Mouse (Mus musculus): ENCODE measurements around the gene A630001G21Rik. TPM values are rescaled to one million over a fixed set of nuclear protein-coding genes. Genes with fewer than 3 reads are reported as not detected.
"Not testable (repeated sequence)": the region's sequence is repeated elsewhere in the genome, so short reads cannot be mapped to it uniquely, and the experiment has no call there.

Gene A630001G21Rik
- 1.0 and 1.3 TPM in 2 replicates for polyA plus RNA-seq (2014; fragmentation: Nextera tagmentation; extraction: Ambion mirVana)

GRCm38 (mm10) chr1:85778436-85778835 is at the start of gene A630001G21Rik:
TSS of gene A630001G21Rik (minus strand) at chr1:85778643.
- Histone ChIP-seq H3K4me1 (replicated peaks; ENCODE audit: control insufficient read depth, insufficient read depth, low read length) (no peaks in the 10 kb centered on the region), H3K27me3 (ENCODE audit: control insufficient read depth, insufficient read depth, low read length) (no peaks in the 10 kb centered on the region), H3K9ac (ENCODE audit: low read length) (no peak within 1 kb of the TSS), H3K4me3 (ENCODE audit: low read depth, low read length) (no peak within 1 kb of the TSS), H3K27ac (ENCODE audit: low read depth, low read length) (no peak within 1 kb of the TSS), H3K4me2 (ENCODE audit: low read depth, low read length, severe bottlenecking) (no peak within 1 kb of the TSS), H3K9me3 (ENCODE audit: control insufficient read depth, low read length) (no peaks in the 10 kb centered on the region), H3K36me3 (ENCODE audit: control insufficient read depth, insufficient read depth, low read length) (no peaks in the 10 kb centered on the region)
- 89% methylated on average over 4 of the region's 4 CpGs for WGBS
- ATAC-seq (replicated peaks; ENCODE audit: low FRiP score) (no peak), DNase-seq (ENCODE audit: low spot score) (no peak)

- Histone ChIP-seq H3K4me3 (ENCODE audit: low read depth, low read length) (no peak overlapping the region), H3K9ac (ENCODE audit: low read length) (no peak overlapping the region), H3K4me1 (replicated peaks; ENCODE audit: control insufficient read depth, insufficient read depth, low read length) (no peaks in the 10 kb centered on the region), H3K27ac (ENCODE audit: low read depth, low read length) (no peak overlapping the region), H3K4me2 (ENCODE audit: low read depth, low read length, severe bottlenecking) (no peak overlapping the region), H3K36me3 (ENCODE audit: control insufficient read depth, insufficient read depth, low read length) (peaks cover 3% of the 10 kb centered on the region; the same call in 1 of the 2 replicates), H3K27me3 (ENCODE audit: control insufficient read depth, insufficient read depth, low read length) (no peaks in the 10 kb centered on the region), H3K9me3 (ENCODE audit: control insufficient read depth, low read length) (no peaks in the 10 kb centered on the region)
- 91% methylated on average over 5 of the region's 5 CpGs for WGBS
- ATAC-seq (replicated peaks; ENCODE audit: low FRiP score) (no peak), DNase-seq (ENCODE audit: low spot score) (no peak)
Measured at GRCm38 (mm10) chr1:85827166-85827565, 48.7 kb upstream of the A630001G21Rik start.

- Histone ChIP-seq H3K4me3 (ENCODE audit: low read depth, low read length) (no peak overlapping the region), H3K27me3 (ENCODE audit: control insufficient read depth, insufficient read depth, low read length) (no peaks in the 10 kb centered on the region), H3K9ac (ENCODE audit: low read length) (no peak overlapping the region), H3K4me2 (ENCODE audit: low read depth, low read length, severe bottlenecking) (no peak overlapping the region), H3K9me3 (ENCODE audit: control insufficient read depth, low read length) (no peaks in the 10 kb centered on the region), H3K4me1 (replicated peaks; ENCODE audit: control insufficient read depth, insufficient read depth, low read length) (no peaks in the 10 kb centered on the region), H3K36me3 (ENCODE audit: control insufficient read depth, insufficient read depth, low read length) (peaks cover 3% of the 10 kb centered on the region; the same call in 1 of the 2 replicates), H3K27ac (ENCODE audit: low read depth, low read length) (no peak overlapping the region)
- 88% methylated on average over 3 of the region's 3 CpGs for WGBS
- DNase-seq (ENCODE audit: low spot score) (no peak), ATAC-seq (replicated peaks; ENCODE audit: low FRiP score) (no peak)
Measured at GRCm38 (mm10) chr1:85824905-85825304, 46.5 kb upstream of the A630001G21Rik start.

GRCm38 (mm10) chr1:85822239-85822638 is 43.8 kb upstream of the A630001G21Rik start:
- Histone ChIP-seq H3K4me2 (ENCODE audit: low read depth, low read length, severe bottlenecking) (no peak overlapping the region), H3K27ac (ENCODE audit: low read depth, low read length) (no peak overlapping the region), H3K9ac (ENCODE audit: low read length) (no peak overlapping the region), H3K4me1 (replicated peaks; ENCODE audit: control insufficient read depth, insufficient read depth, low read length) (no peaks in the 10 kb centered on the region), H3K36me3 (ENCODE audit: control insufficient read depth, insufficient read depth, low read length) (peaks cover 7% of the 10 kb centered on the region), H3K27me3 (ENCODE audit: control insufficient read depth, insufficient read depth, low read length) (no peaks in the 10 kb centered on the region), H3K4me3 (ENCODE audit: low read depth, low read length) (no peak overlapping the region), H3K9me3 (ENCODE audit: control insufficient read depth, low read length) (no peaks in the 10 kb centered on the region)
- DNase-seq (ENCODE audit: low spot score) (no peak), ATAC-seq (replicated peaks; ENCODE audit: low FRiP score) (no peak)
- 93% methylated on average over 8 of the region's 8 CpGs for WGBS

GRCm38 (mm10) chr1:85819695-85820094 is 41.3 kb upstream of the A630001G21Rik start:
- no peaks in the 10 kb centered on the region for H3K4me1 ChIP-seq (replicated peaks; ENCODE audit: control insufficient read depth, insufficient read depth, low read length)
- 100% methylated on average over 1 of the region's 1 CpGs for WGBS
- ATAC-seq (replicated peaks; ENCODE audit: low FRiP score) (no peak), DNase-seq (ENCODE audit: low spot score) (no peak)
- no peaks in the 10 kb centered on the region for H3K9me3 ChIP-seq (ENCODE audit: control insufficient read depth, low read length)
- H3K27me3 ChIP-seq (ENCODE audit: control insufficient read depth, insufficient read depth, low read length), result no peaks in the 10 kb centered on the region
- no peak overlapping the region for H3K4me2 ChIP-seq (ENCODE audit: low read depth, low read length, severe bottlenecking)
- H3K9ac ChIP-seq (ENCODE audit: low read length), result no peak overlapping the region
- H3K4me3 ChIP-seq (ENCODE audit: low read depth, low read length), result no peak overlapping the region
- peaks cover 7% of the 10 kb centered on the region for H3K36me3 ChIP-seq (ENCODE audit: control insufficient read depth, insufficient read depth, low read length)
- H3K27ac ChIP-seq (ENCODE audit: low read depth, low read length), result no peak overlapping the region

- ATAC-seq (replicated peaks; ENCODE audit: low FRiP score) (no peak), DNase-seq (ENCODE audit: low spot score) (no peak)
- Histone ChIP-seq H3K9me3 (ENCODE audit: control insufficient read depth, low read length) (no peaks in the 10 kb centered on the region), H3K4me1 (replicated peaks; ENCODE audit: control insufficient read depth, insufficient read depth, low read length) (no peaks in the 10 kb centered on the region), H3K27me3 (ENCODE audit: control insufficient read depth, insufficient read depth, low read length) (no peaks in the 10 kb centered on the region), H3K9ac (ENCODE audit: low read length) (no peak overlapping the region), H3K4me2 (ENCODE audit: low read depth, low read length, severe bottlenecking) (no peak overlapping the region), H3K36me3 (ENCODE audit: control insufficient read depth, insufficient read depth, low read length) (peaks cover 6% of the 10 kb centered on the region), H3K27ac (ENCODE audit: low read depth, low read length) (no peak overlapping the region), H3K4me3 (ENCODE audit: low read depth, low read length) (no peak overlapping the region)
- 97% methylated on average over 6 of the region's 6 CpGs for WGBS
Measured at GRCm38 (mm10) chr1:85818121-85818520, 39.7 kb upstream of the A630001G21Rik start.

GRCm38 (mm10) chr1:85814213-85814612 is 35.8 kb upstream of the A630001G21Rik start:
- not testable (repeated sequence) for H3K4me3 ChIP-seq (ENCODE audit: low read depth, low read length); H3K4me1 ChIP-seq (replicated peaks; ENCODE audit: control insufficient read depth, insufficient read depth, low read length); ATAC-seq (replicated peaks; ENCODE audit: low FRiP score); H3K4me2 ChIP-seq (ENCODE audit: low read depth, low read length, severe bottlenecking); H3K9ac ChIP-seq (ENCODE audit: low read length); H3K27ac ChIP-seq (ENCODE audit: low read depth, low read length); H3K9me3 ChIP-seq (ENCODE audit: control insufficient read depth, low read length); H3K36me3 ChIP-seq (ENCODE audit: control insufficient read depth, insufficient read depth, low read length); H3K27me3 ChIP-seq (ENCODE audit: control insufficient read depth, insufficient read depth, low read length); DNase-seq (ENCODE audit: low spot score)

- WGBS, result 97% methylated on average over 2 of the region's 2 CpGs
- H3K27me3 ChIP-seq (ENCODE audit: control insufficient read depth, insufficient read depth, low read length), result no peaks in the 10 kb centered on the region
Measured at GRCm38 (mm10) chr1:85810787-85811186, 32.3 kb upstream of the A630001G21Rik start.

GRCm38 (mm10) chr1:85810343-85810742 is 31.9 kb upstream of the A630001G21Rik start:
- 95% methylated on average over 2 of the region's 2 CpGs for WGBS
- H3K4me2 ChIP-seq (ENCODE audit: low read depth, low read length, severe bottlenecking), result no peak overlapping the region
- H3K4me3 ChIP-seq (ENCODE audit: low read depth, low read length), result no peak overlapping the region
- no peak for ATAC-seq (replicated peaks; ENCODE audit: low FRiP score)
- no peaks in the 10 kb centered on the region; the same call in 1 of the 2 replicates for H3K4me1 ChIP-seq (replicated peaks; ENCODE audit: control insufficient read depth, insufficient read depth, low read length)
- DNase-seq (ENCODE audit: low spot score), result no peak
- H3K9me3 ChIP-seq (ENCODE audit: control insufficient read depth, low read length), result no peaks in the 10 kb centered on the region
- H3K27me3 ChIP-seq (ENCODE audit: control insufficient read depth, insufficient read depth, low read length), result no peaks in the 10 kb centered on the region
- no peak overlapping the region for H3K27ac ChIP-seq (ENCODE audit: low read depth, low read length)
- no peaks in the 10 kb centered on the region for H3K36me3 ChIP-seq (ENCODE audit: control insufficient read depth, insufficient read depth, low read length)
- no peak overlapping the region for H3K9ac ChIP-seq (ENCODE audit: low read length)

More at GRCm38 (mm10) chr1:85810787-85811186, 32.3 kb upstream of the A630001G21Rik start:
- Histone ChIP-seq H3K9ac (ENCODE audit: low read length) (no peak overlapping the region), H3K4me3 (ENCODE audit: low read depth, low read length) (no peak overlapping the region), H3K27ac (ENCODE audit: low read depth, low read length) (no peak overlapping the region), H3K4me2 (ENCODE audit: low read depth, low read length, severe bottlenecking) (no peak overlapping the region), H3K36me3 (ENCODE audit: control insufficient read depth, insufficient read depth, low read length) (no peaks in the 10 kb centered on the region), H3K4me1 (replicated peaks; ENCODE audit: control insufficient read depth, insufficient read depth, low read length) (no peaks in the 10 kb centered on the region; the same call in 1 of the 2 replicates), H3K9me3 (ENCODE audit: control insufficient read depth, low read length) (no peaks in the 10 kb centered on the region)
- ATAC-seq (replicated peaks; ENCODE audit: low FRiP score) (no peak), DNase-seq (ENCODE audit: low spot score) (no peak)
